Mouse (Mus musculus) spleen, adult 12 weeks (tissue): ENCODE measurements around the gene Mpp4.

Experiments
- DNase-seq: peaks from one replicate; pipeline ENCODE4 v3.0.0; 2022; ENCODE audit warnings: low spot score

Gene Mpp4

GRCm38 (mm10) chr1:59163030-59163461, at the start of gene Mpp4:
Gene Mpp4, minus strand, starts transcription at chr1:59163389.
- DNase-seq: no peak

GRCm38 (mm10) chr1:59212951-59213350, 49.8 kb upstream of the Mpp4 start:
- no peak for DNase-seq

- no peak for DNase-seq
Observed at GRCm38 (mm10) chr1:59212076-59212779, 49.0 kb upstream of the Mpp4 start.

GRCm38 (mm10) chr1:59211651-59212050, 48.5 kb upstream of the Mpp4 start:
- DNase-seq: no peak

GRCm38 (mm10) chr1:59208331-59208730, 45.1 kb upstream of the Mpp4 start:
- no peak for DNase-seq

- no peak for DNase-seq
Observed at GRCm38 (mm10) chr1:59204489-59204888, 41.3 kb upstream of the Mpp4 start.

GRCm38 (mm10) chr1:59202367-59202766, 39.2 kb upstream of the Mpp4 start:
- DNase-seq: no peak

- DNase-seq: no peak
Observed at GRCm38 (mm10) chr1:59201561-59201960, 38.4 kb upstream of the Mpp4 start.

GRCm38 (mm10) chr1:59200960-59201359, 37.8 kb upstream of the Mpp4 start:
- DNase-seq: no peak

GRCm38 (mm10) chr1:59194979-59195378, 31.8 kb upstream of the Mpp4 start:
- no peak for DNase-seq

- DNase-seq: no peak
Observed at GRCm38 (mm10) chr1:59187786-59188185, 24.6 kb upstream of the Mpp4 start.

- DNase-seq: no peak
Observed at GRCm38 (mm10) chr1:59186317-59186716, 23.1 kb upstream of the Mpp4 start.

GRCm38 (mm10) chr1:59185410-59185809, 22.2 kb upstream of the Mpp4 start:
- DNase-seq: no peak

- no peak for DNase-seq
Observed at GRCm38 (mm10) chr1:59183045-59183444, 19.9 kb upstream of the Mpp4 start.

- no peak for DNase-seq
Observed at GRCm38 (mm10) chr1:59182373-59182772, 19.2 kb upstream of the Mpp4 start.

- no peak for DNase-seq
Observed at GRCm38 (mm10) chr1:59180003-59180402, 16.8 kb upstream of the Mpp4 start.

- DNase-seq: no peak
Observed at GRCm38 (mm10) chr1:59178401-59178800, 15.2 kb upstream of the Mpp4 start.

GRCm38 (mm10) chr1:59174514-59175373, 11.6 kb upstream of the Mpp4 start:
- DNase-seq: no peak

GRCm38 (mm10) chr1:59173023-59173422, 9.8 kb upstream of the Mpp4 start:
- DNase-seq: no peak

GRCm38 (mm10) chr1:59171875-59172274, 8.7 kb upstream of the Mpp4 start:
- DNase-seq: no peak

GRCm38 (mm10) chr1:59170290-59170689, 7.1 kb upstream of the Mpp4 start:
- DNase-seq: no peak

- DNase-seq: no peak
Observed at GRCm38 (mm10) chr1:59169586-59169985, 6.4 kb upstream of the Mpp4 start.

- no peak for DNase-seq
Observed at GRCm38 (mm10) chr1:59168556-59168955, 5.4 kb upstream of the Mpp4 start.
